Mouse (Mus musculus) intestine, postnatal 0 days (tissue): ENCODE data around the gene Kbtbd3. TPM values are rescaled to one million over a fixed set of nuclear protein-coding genes. Genes with fewer than 3 reads are reported as not detected.
A peak's percentile ranks its signal among the peaks of the same experiment; 100 is the strongest.

ENCODE experiments used
- ATAC-seq: fragments of 200-750 bp; cut with Nextera tagmentation; 2 replicates; pipeline ENCODE4 v1.8.0; 2017; ENCODE audit warnings: mild to moderate bottlenecking, moderate TSS enrichment, moderate library complexity
- H3K27ac ChIP-seq: fragments of 300-500 bp; sonication (generic); 2 replicates; pipeline ENCODE4 v1.5.1; 2014; ENCODE audit warnings: mild to moderate bottlenecking, low read depth, low read length, moderate library complexity
- H3K27me3 ChIP-seq: fragments of 300-500 bp; sonication (generic); replicated peaks from 2 replicates; pipeline ENCODE4 v1.6.1; 2014; ENCODE audit warnings: low read length, mixed read lengths; ENCODE audit not compliant: control insufficient read depth, insufficient read depth
- H3K36me3 ChIP-seq: fragments of 300-500 bp; sonication (generic); 2 replicates; pipeline ENCODE4 v1.6.1; 2014; ENCODE audit warnings: mild to moderate bottlenecking, moderate library complexity; ENCODE audit not compliant: control insufficient read depth, insufficient read depth
- H3K4me1 ChIP-seq: fragments of 300-500 bp; sonication (generic); replicated peaks from 2 replicates; pipeline ENCODE4 v1.6.1; 2014; ENCODE audit warnings: antibody characterized with exemption, low read length, mixed read lengths; ENCODE audit not compliant: control insufficient read depth, insufficient read depth
- H3K4me2 ChIP-seq: fragments of 300-500 bp; sonication (generic); replicated peaks from 2 replicates; pipeline ENCODE4 v1.6.1; 2014; ENCODE audit warnings: low read depth, mild to moderate bottlenecking, moderate library complexity
- H3K4me3 ChIP-seq: fragments of 300-500 bp; sonication (generic); 2 replicates; pipeline ENCODE4 v1.5.1; 2014; ENCODE audit warnings: low read depth, low read length
- H3K9ac ChIP-seq: fragments of 300-500 bp; sonication (generic); 2 replicates; pipeline ENCODE4 v1.6.1; 2014; ENCODE audit warnings: mild to moderate bottlenecking, low read depth, low read length
- H3K9me3 ChIP-seq: fragments of 300-500 bp; sonication (generic); 2 replicates; pipeline ENCODE4 v1.6.1; 2016; ENCODE audit warnings: mixed run types; ENCODE audit not compliant: control insufficient read depth
- CTCF ChIP-seq: sonication (generic); IDR thresholded peaks from 2 replicates; pipeline ENCODE4 v1.5.1; 2016; ENCODE audit warnings: low read depth, mild to moderate bottlenecking, control low read depth, antibody characterized with exemption, moderate library complexity
- WGBS: fragments of 180-500 bp; shearing (Covaris S2); extraction: QIAGEN DNeasy Blood & Tissue Kit; methylation state at CpG from one replicate; pipeline ENCODE4 v1.1.7; 2014; 5-methylcytosine and 5-hydroxymethylcytosine counted together
- polyA plus RNA-seq: library from polyadenylated mRNA; unstranded; fragments of >200 nt; fragmentation: Nextera tagmentation; extraction: Ambion mirVana; gene quantifications from 2 replicates; pipeline ENCODE4 v1.2.1, GENCODE M21; 2015

Gene Kbtbd3
- polyA plus RNA-seq, 1 experiment from 2014 or later, result 6.3 TPM

GRCm38 (mm10) chr9:4304867-4305266 is 4.8 kb upstream of the Kbtbd3 start:
- Histone ChIP-seq H3K4me1 (no peaks in the 10 kb centered on the region), H3K27ac (no peak overlapping the region), H3K9ac (no peak overlapping the region), H3K36me3 (peaks cover 11% of the 10 kb centered on the region), H3K4me3 (no peak overlapping the region), H3K9me3 (no peaks in the 10 kb centered on the region), H3K27me3 (no peaks in the 10 kb centered on the region), H3K4me2 (no peak overlapping the region)
- peak; percentile 37 for TF ChIP-seq CTCF
- WGBS, result 41% methylated on average over 1 of the region's 1 CpGs
- ATAC-seq, result no peak

DNA sequence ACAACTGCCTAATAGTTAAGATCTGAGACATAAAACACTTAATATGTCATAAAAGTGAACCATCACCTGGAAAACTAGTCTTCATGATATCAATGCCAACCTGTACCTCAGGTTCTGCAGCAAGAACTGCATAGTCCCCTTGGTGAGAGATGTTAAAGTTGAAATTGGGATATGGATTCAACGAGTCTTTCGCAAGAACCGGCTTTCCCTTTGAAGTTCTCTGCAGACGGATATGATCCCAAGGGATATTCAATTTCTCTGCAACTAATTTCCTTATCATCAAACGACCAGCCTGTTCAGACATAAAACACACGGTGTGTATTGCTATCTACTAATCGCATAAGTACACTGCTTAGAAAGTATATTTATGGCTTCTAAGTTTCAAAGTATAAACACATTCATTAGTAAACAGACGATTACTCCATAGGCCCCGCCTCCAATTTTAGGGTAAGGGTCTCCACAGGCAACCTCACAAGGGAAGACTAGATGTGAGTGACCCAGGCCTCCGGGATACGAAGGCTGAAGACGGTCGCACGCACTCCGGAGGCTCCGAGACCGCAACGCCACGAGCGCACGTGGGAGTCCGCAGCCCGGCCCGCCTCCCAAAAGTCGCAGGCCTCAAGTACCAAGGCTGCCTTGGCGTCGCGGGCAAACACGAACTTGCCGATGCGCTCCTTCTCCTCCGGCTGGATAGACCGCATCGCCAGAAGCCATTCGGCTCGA is 844 bp upstream of the Kbtbd3 start:
- ATAC-seq, result peak; percentile 56
- Histone ChIP-seq H3K27me3 (no peaks in the 10 kb centered on the region), H3K9ac (peak overlapping the region; percentile 81), H3K4me1 (peaks cover 8% of the 10 kb centered on the region; the same call in 1 of the 2 replicates), H3K4me2 (peak overlapping the region; percentile 81), H3K36me3 (no peaks in the 10 kb centered on the region), H3K27ac (peak overlapping the region; percentile 68), H3K9me3 (no peaks in the 10 kb centered on the region), H3K4me3 (peak overlapping the region; percentile 80)
- under 1% methylated on average over 36 of the region's 36 CpGs for WGBS
- no peak for TF ChIP-seq CTCF

DNA sequence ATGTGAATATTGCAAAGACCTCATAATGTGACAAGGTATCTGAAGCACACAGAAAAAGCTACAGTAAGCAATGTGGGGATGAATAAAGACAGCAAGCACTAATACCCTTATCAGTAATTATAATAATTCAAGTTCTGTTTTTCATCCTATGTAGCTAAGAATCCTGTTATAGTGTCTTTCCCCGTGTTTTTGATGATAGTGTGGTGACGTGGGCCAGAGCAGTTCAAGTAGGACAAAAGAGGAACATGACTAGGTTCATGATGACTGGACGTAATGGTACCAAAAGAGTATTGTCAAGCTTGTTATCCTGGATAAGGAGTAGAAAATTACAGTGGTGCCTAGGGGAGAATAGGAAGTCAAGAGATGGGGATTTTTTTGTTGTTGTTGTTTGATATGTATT is 1.1 kb downstream of the Kbtbd3 start:
- no peak for TF ChIP-seq CTCF
- no peaks in the 10 kb centered on the region for H3K36me3 ChIP-seq
- ATAC-seq, result no peak
- H3K9ac ChIP-seq, result no peak overlapping the region
- peaks cover 8% of the 10 kb centered on the region; the same call in 1 of the 2 replicates for H3K4me1 ChIP-seq
- peak overlapping the region; percentile 80; the same call in 1 of the 2 replicates for H3K4me3 ChIP-seq
- WGBS, result 58% methylated on average over 3 of the region's 3 CpGs
- no peaks in the 10 kb centered on the region for H3K9me3 ChIP-seq
- H3K4me2 ChIP-seq, result peak overlapping the region; percentile 79
- H3K27ac ChIP-seq, result no peak overlapping the region
- H3K27me3 ChIP-seq, result no peaks in the 10 kb centered on the region

DNA sequence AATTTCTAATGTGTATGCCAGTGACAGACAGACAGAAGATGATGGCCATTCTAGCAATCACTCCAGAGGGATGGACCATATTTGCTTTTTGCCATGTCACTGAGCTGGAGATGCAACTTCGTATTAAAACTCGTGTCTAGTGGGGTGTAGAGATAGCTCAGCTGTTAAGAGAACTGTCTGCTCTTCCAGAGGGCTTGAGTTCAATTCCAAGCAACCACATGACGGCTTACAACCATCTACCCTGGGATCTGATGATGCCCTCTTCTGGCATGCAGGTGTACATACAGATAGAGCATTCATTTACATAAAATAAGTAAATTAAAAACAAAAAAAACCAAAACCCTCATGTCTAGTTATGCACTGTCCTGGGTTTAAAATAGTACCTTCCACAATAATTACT is 1.5 kb downstream of the Kbtbd3 start:
- H3K4me1 ChIP-seq, result peaks cover 8% of the 10 kb centered on the region; the same call in 1 of the 2 replicates
- H3K9me3 ChIP-seq, result no peaks in the 10 kb centered on the region
- no peak overlapping the region for H3K4me2 ChIP-seq
- TF ChIP-seq CTCF, result peak; percentile 46
- no peak overlapping the region for H3K9ac ChIP-seq
- no peak overlapping the region for H3K4me3 ChIP-seq
- no peak overlapping the region for H3K27ac ChIP-seq
- no peak for ATAC-seq
- no peaks in the 10 kb centered on the region for H3K27me3 ChIP-seq
- WGBS, result 82% methylated on average over 3 of the region's 3 CpGs
- H3K36me3 ChIP-seq, result no peaks in the 10 kb centered on the region

GRCm38 (mm10) chr9:4313946-4314345 is 4.3 kb downstream of the Kbtbd3 start:
- Histone ChIP-seq H3K27ac (no peak overlapping the region), H3K4me1 (peaks cover 8% of the 10 kb centered on the region; the same call in 1 of the 2 replicates), H3K4me3 (no peak overlapping the region), H3K4me2 (no peak overlapping the region), H3K9ac (no peak overlapping the region), H3K9me3 (no peaks in the 10 kb centered on the region), H3K27me3 (no peaks in the 10 kb centered on the region), H3K36me3 (no peaks in the 10 kb centered on the region)
- no peak for TF ChIP-seq CTCF
- WGBS, result 86% methylated on average over 4 of the region's 4 CpGs
- no peak for ATAC-seq

GRCm38 (mm10) chr9:4315746-4316145 is 6.1 kb downstream of the Kbtbd3 start:
- peaks cover under 1% of the 10 kb centered on the region; the same call in 1 of the 2 replicates for H3K4me1 ChIP-seq
- TF ChIP-seq CTCF, result no peak
- H3K4me3 ChIP-seq, result no peak overlapping the region
- no peak overlapping the region for H3K27ac ChIP-seq
- WGBS, result 88% methylated on average over 2 of the region's 2 CpGs
- H3K4me2 ChIP-seq, result no peak overlapping the region
- H3K27me3 ChIP-seq, result no peaks in the 10 kb centered on the region
- no peaks in the 10 kb centered on the region for H3K36me3 ChIP-seq
- no peak for ATAC-seq
- no peak overlapping the region for H3K9ac ChIP-seq
- H3K9me3 ChIP-seq, result no peaks in the 10 kb centered on the region
